Mouse (Mus musculus): Measurements from ENCODE around the gene Nipbl. TPM values are rescaled to one million over a fixed set of nuclear protein-coding genes. Genes with fewer than 3 reads are reported as not detected.
"Not testable (repeated sequence)": the region's sequence is repeated elsewhere in the genome, so short reads cannot be mapped to it uniquely, and the experiment has no call there.

Gene Nipbl
- polyA plus RNA-seq, 1 experiment from 2014 or later: 8.8 TPM

- ATAC-seq (ENCODE audit: low FRiP score, low TSS enrichment) (no peak), DNase-seq (ENCODE audit: low spot score) (no peak)
- Histone ChIP-seq H3K27me3 (ENCODE audit: control insufficient read depth, insufficient read depth, low read length) (no peaks in the 10 kb centered on the region), H3K9ac (ENCODE audit: low read length) (no peak overlapping the region), H3K27ac (replicated peaks) (no peak overlapping the region), H3K4me2 (replicated peaks; ENCODE audit: low read depth) (no peak overlapping the region), H3K9me3 (ENCODE audit: control insufficient read depth, low read length) (no peaks in the 10 kb centered on the region), H3K4me1 (replicated peaks; ENCODE audit: control insufficient read depth, insufficient read depth) (no peaks in the 10 kb centered on the region), H3K4me3 (ENCODE audit: low read depth, low read length) (no peak overlapping the region), H3K36me3 (ENCODE audit: control insufficient read depth, insufficient read depth, low read length) (no peaks in the 10 kb centered on the region)
- WGBS: 66% methylated on average over 7 of the region's 7 CpGs
- no peak for TF ChIP-seq CTCF (IDR thresholded peaks at IDR 0.05; ENCODE audit: low read depth)
- no peak for TF ChIP-seq EP300 (optimal IDR thresholded peaks at IDR 0.05)
Measured at GRCm38 (mm10) chr15:8281701-8282100, 162.6 kb downstream of the Nipbl start.

GRCm38 (mm10) chr15:8279929-8280610, 164.2 kb downstream of the Nipbl start:
- Histone ChIP-seq H3K27ac (replicated peaks) (no peak overlapping the region), H3K9ac (ENCODE audit: low read length) (peak overlapping the region; percentile 47; the same call in 1 of the 2 replicates)

GRCm38 (mm10) chr15:8279320-8279779, 164.9 kb downstream of the Nipbl start:
- DNase-seq (ENCODE audit: low spot score) (peak; percentile 24), ATAC-seq (ENCODE audit: low FRiP score, low TSS enrichment) (peak; percentile 63; the same call in 1 of the 2 replicates)
- Histone ChIP-seq H3K27ac (replicated peaks) (no peak overlapping the region), H3K9me3 (ENCODE audit: control insufficient read depth, low read length) (no peaks in the 10 kb centered on the region), H3K4me2 (replicated peaks; ENCODE audit: low read depth) (peak overlapping the region; percentile 64), H3K36me3 (ENCODE audit: control insufficient read depth, insufficient read depth, low read length) (no peaks in the 10 kb centered on the region), H3K9ac (ENCODE audit: low read length) (peak overlapping the region; percentile 51; the same call in 1 of the 2 replicates), H3K4me3 (ENCODE audit: low read depth, low read length) (peak overlapping the region; percentile 49), H3K4me1 (replicated peaks; ENCODE audit: control insufficient read depth, insufficient read depth) (no peaks in the 10 kb centered on the region), H3K27me3 (ENCODE audit: control insufficient read depth, insufficient read depth, low read length) (no peaks in the 10 kb centered on the region)
- TF ChIP-seq CTCF (IDR thresholded peaks at IDR 0.05; ENCODE audit: low read depth): no peak
- 35% methylated on average over 16 of the region's 17 CpGs for WGBS

More at GRCm38 (mm10) chr15:8279929-8280610, 164.2 kb downstream of the Nipbl start:
- TF ChIP-seq EP300 (optimal IDR thresholded peaks at IDR 0.05) (no peak), CTCF (IDR thresholded peaks at IDR 0.05; ENCODE audit: low read depth) (no peak)
- 52% methylated on average over 19 of the region's 20 CpGs for WGBS
- Histone ChIP-seq H3K4me1 (replicated peaks; ENCODE audit: control insufficient read depth, insufficient read depth) (no peaks in the 10 kb centered on the region), H3K4me3 (ENCODE audit: low read depth, low read length) (peak overlapping the region; percentile 49), H3K27me3 (ENCODE audit: control insufficient read depth, insufficient read depth, low read length) (no peaks in the 10 kb centered on the region), H3K36me3 (ENCODE audit: control insufficient read depth, insufficient read depth, low read length) (no peaks in the 10 kb centered on the region), H3K9me3 (ENCODE audit: control insufficient read depth, low read length) (no peaks in the 10 kb centered on the region), H3K4me2 (replicated peaks; ENCODE audit: low read depth) (peak overlapping the region; percentile 64)
- ATAC-seq (ENCODE audit: low FRiP score, low TSS enrichment): peak; percentile 73; the same call in 1 of the 2 replicates
- peak; percentile 57 for DNase-seq (ENCODE audit: low spot score)

GRCm38 (mm10) chr15:8277916-8278315, 166.3 kb downstream of the Nipbl start:
- H3K27me3 ChIP-seq (ENCODE audit: control insufficient read depth, insufficient read depth, low read length); ATAC-seq (ENCODE audit: low FRiP score, low TSS enrichment): not testable (repeated sequence)

GRCm38 (mm10) chr15:8271952-8272351, 172.3 kb downstream of the Nipbl start:
- Histone ChIP-seq H3K4me1 (replicated peaks; ENCODE audit: control insufficient read depth, insufficient read depth) (no peaks in the 10 kb centered on the region), H3K27ac (replicated peaks) (no peak overlapping the region), H3K4me3 (ENCODE audit: low read depth, low read length) (no peak overlapping the region), H3K27me3 (ENCODE audit: control insufficient read depth, insufficient read depth, low read length) (no peaks in the 10 kb centered on the region), H3K9ac (ENCODE audit: low read length) (no peak overlapping the region), H3K4me2 (replicated peaks; ENCODE audit: low read depth) (no peak overlapping the region), H3K9me3 (ENCODE audit: control insufficient read depth, low read length) (no peaks in the 10 kb centered on the region), H3K36me3 (ENCODE audit: control insufficient read depth, insufficient read depth, low read length) (peaks cover 3% of the 10 kb centered on the region; the same call in 1 of the 2 replicates)
- TF ChIP-seq EP300 (optimal IDR thresholded peaks at IDR 0.05): no peak
- TF ChIP-seq CTCF (IDR thresholded peaks at IDR 0.05; ENCODE audit: low read depth): no peak
- DNase-seq (ENCODE audit: low spot score) (no peak), ATAC-seq (ENCODE audit: low FRiP score, low TSS enrichment) (no peak)
- WGBS: 84% methylated on average over 8 of the region's 8 CpGs

More at GRCm38 (mm10) chr15:8277916-8278315, 166.3 kb downstream of the Nipbl start:
- not testable (repeated sequence) for H3K4me2 ChIP-seq (replicated peaks; ENCODE audit: low read depth); H3K36me3 ChIP-seq (ENCODE audit: control insufficient read depth, insufficient read depth, low read length); H3K4me3 ChIP-seq (ENCODE audit: low read depth, low read length); H3K9me3 ChIP-seq (ENCODE audit: control insufficient read depth, low read length); H3K4me1 ChIP-seq (replicated peaks; ENCODE audit: control insufficient read depth, insufficient read depth); H3K9ac ChIP-seq (ENCODE audit: low read length); H3K27ac ChIP-seq (replicated peaks); DNase-seq (ENCODE audit: low spot score)
- 92% methylated on average over 4 of the region's 4 CpGs for WGBS

GRCm38 (mm10) chr15:8268231-8268630, 176.0 kb downstream of the Nipbl start:
- Histone ChIP-seq H3K27me3 (ENCODE audit: control insufficient read depth, insufficient read depth, low read length) (no peaks in the 10 kb centered on the region), H3K27ac (replicated peaks) (no peak overlapping the region), H3K9ac (ENCODE audit: low read length) (no peak overlapping the region), H3K4me2 (replicated peaks; ENCODE audit: low read depth) (no peak overlapping the region), H3K4me1 (replicated peaks; ENCODE audit: control insufficient read depth, insufficient read depth) (no peaks in the 10 kb centered on the region), H3K4me3 (ENCODE audit: low read depth, low read length) (no peak overlapping the region), H3K9me3 (ENCODE audit: control insufficient read depth, low read length) (no peaks in the 10 kb centered on the region), H3K36me3 (ENCODE audit: control insufficient read depth, insufficient read depth, low read length) (peaks cover 6% of the 10 kb centered on the region; the same call in 1 of the 2 replicates)
- ATAC-seq (ENCODE audit: low FRiP score, low TSS enrichment): no peak
- TF ChIP-seq EP300 (optimal IDR thresholded peaks at IDR 0.05) (no peak), CTCF (IDR thresholded peaks at IDR 0.05; ENCODE audit: low read depth) (no peak)
- 87% methylated on average over 8 of the region's 8 CpGs for WGBS
- DNase-seq (ENCODE audit: low spot score): no peak
